Mouse (Mus musculus) adrenal gland, postnatal 25 days (tissue): ENCODE measurements around the gene Kif28. TPM values are rescaled to one million over a fixed set of nuclear protein-coding genes. Genes with fewer than 3 reads are reported as not detected.

Experiments used
- total RNA-seq: library from RNA; stranded (reverse); gene quantifications from 2 replicates; pipeline ENCODE4 v1.2.3, GENCODE M21; 2021

Gene Kif28
- total RNA-seq, 1 experiment from 2014 or later, result not detected

Other genes with a start within 250 kb of the Kif28 start
- gene Smyd3, start 227.2 kb downstream of the Kif28 start, total RNA-seq, result 5.4 and 9.6 TPM in 2 replicates
- gene Tfb2m, start 199.0 kb downstream of the Kif28 start, total RNA-seq, result 45.1 and 48.6 TPM in 2 replicates
- gene Cnst, start 198.9 kb downstream of the Kif28 start, total RNA-seq, result 43.4 and 60.7 TPM in 2 replicates
- gene Sccpdh, start 77.1 kb downstream of the Kif28 start, total RNA-seq, result 37.3 and 41.0 TPM in 2 replicates
- gene Gm10518, start 58.1 kb upstream of the Kif28 start, total RNA-seq, result not detected in 2 replicates
- 38.1 and 41.6 TPM in 2 replicates for gene Ahctf1, start 58.4 kb upstream of the Kif28 start, total RNA-seq
- 58.2 and 62.9 TPM in 2 replicates for gene Cdc42bpa, start 215.2 kb upstream of the Kif28 start, total RNA-seq